Mouse (Mus musculus) MEL (cell line): ENCODE data around the gene Vac14. TPM values are rescaled to one million over a fixed set of nuclear protein-coding genes. Genes with fewer than 3 reads are reported as not detected.

Experiments used
- DNase-seq: peaks from one replicate; pipeline ENCODE4 v3.0.0; 2011; ENCODE audit warnings: low read depth, low spot score
- H3K27ac ChIP-seq: 2 replicates; pipeline ENCODE4 v1.5.1; 2012; ENCODE audit warnings: low read depth, mild to moderate bottlenecking, control low read depth, low read length, moderate library complexity; ENCODE audit not compliant: control insufficient read depth
- H3K27me3 ChIP-seq, 2 experiments: fragments of 150-350 bp in 1 of 2; sonication (generic) in 1 of 2; 2 replicates each; pipeline ENCODE4 v1.6.1; 2012; ENCODE audit warnings: low read length in 2 of 2, mild to moderate bottlenecking in 2 of 2, improper control_type of control experiment in 1 of 2, moderate library complexity in 1 of 2; ENCODE audit not compliant: insufficient read depth in 2 of 2, control insufficient read depth in 1 of 2
- H3K36me3 ChIP-seq, 2 experiments: 2 replicates each; pipeline ENCODE4 v1.6.1; 2012 to 2014; ENCODE audit warnings: low read length in 2 of 2, improper control_type of control experiment in 1 of 2, inconsistent platforms in 1 of 2, mild to moderate bottlenecking in 1 of 2; ENCODE audit not compliant: insufficient read depth in 2 of 2, control insufficient read depth in 1 of 2
- H3K4me1 ChIP-seq, 2 experiments: fragments of 150-350 bp in 1 of 2; sonication (generic) in 1 of 2; 2 replicates each; pipeline ENCODE4 v1.6.1; 2012; ENCODE audit warnings: low read length in 2 of 2, improper control_type of control experiment in 1 of 2, mild to moderate bottlenecking in 1 of 2; ENCODE audit not compliant: insufficient read depth in 2 of 2, control insufficient read depth in 1 of 2
- H3K4me3 ChIP-seq, 2 experiments: fragments of 150-350 bp in 1 of 2; sonication (generic) in 1 of 2; 2 replicates each; pipeline ENCODE4 v1.5.1; 2012; ENCODE audit warnings: low read depth in 2 of 2, low read length in 2 of 2, mild to moderate bottlenecking in 2 of 2, moderate library complexity in 2 of 2, control low read depth in 1 of 2, improper control_type of control experiment in 1 of 2; ENCODE audit not compliant: control insufficient read depth in 1 of 2, insufficient read depth in 1 of 2
- H3K79me2 ChIP-seq: 2 replicates; pipeline ENCODE4 v1.6.1; 2012; ENCODE audit warnings: mild to moderate bottlenecking, low read length, moderate library complexity; ENCODE audit not compliant: control insufficient read depth, poor library complexity, insufficient read depth
- H3K9ac ChIP-seq: 2 replicates; pipeline ENCODE4 v1.6.1; 2012; ENCODE audit warnings: low read depth, mild to moderate bottlenecking, control low read depth, low read length, moderate library complexity; ENCODE audit not compliant: control insufficient read depth, poor library complexity, severe bottlenecking
- H3K9me3 ChIP-seq: fragments of 150-350 bp; sonication (generic); replicated peaks from 2 replicates; pipeline ENCODE4 v1.6.1; 2012; ENCODE audit warnings: mild to moderate bottlenecking, low read length, improper control_type of control experiment, moderate library complexity; ENCODE audit not compliant: insufficient read depth
- CHD1 ChIP-seq: IDR thresholded peaks from 2 replicates; pipeline ENCODE4 v1.6.1; 2012; ENCODE audit warnings: low read depth, mild to moderate bottlenecking, inconsistent platforms, low read length, improper control_type of control experiment
- CHD2 ChIP-seq: IDR thresholded peaks from 2 replicates; pipeline ENCODE4 v1.6.1; 2011; ENCODE audit warnings: low read length, improper control_type of control experiment
- EP300 ChIP-seq, 2 experiments: IDR thresholded peaks; 2 replicates each; pipeline ENCODE4 v1.6.1; 2011; ENCODE audit warnings: improper control_type of control experiment in 2 of 2, low read length in 2 of 2, low read depth in 1 of 2, mild to moderate bottlenecking in 1 of 2
- ETS1 ChIP-seq: IDR thresholded peaks from 2 replicates; pipeline ENCODE4 v1.6.1; 2012; ENCODE audit warnings: low read depth, mild to moderate bottlenecking, inconsistent platforms, low read length, improper control_type of control experiment, moderate library complexity
- MAFK ChIP-seq: IDR thresholded peaks from 2 replicates; pipeline ENCODE4 v1.6.1; 2011; ENCODE audit warnings: low read depth, mild to moderate bottlenecking, low read length, improper control_type of control experiment, borderline replicate concordance
- MYB ChIP-seq: IDR thresholded peaks from 2 replicates; pipeline ENCODE4 v1.6.1; 2011; ENCODE audit warnings: mild to moderate bottlenecking, low read depth, low read length, improper control_type of control experiment
- NELFE ChIP-seq: IDR thresholded peaks from 2 replicates; pipeline ENCODE4 v1.6.1; 2011; ENCODE audit warnings: low read depth, low read length, improper control_type of control experiment
- POLR2A ChIP-seq, 2 experiments: IDR thresholded peaks; 2 replicates each; pipeline ENCODE4 v1.6.1; 2011 to 2012; ENCODE audit warnings: low read length in 2 of 2, mild to moderate bottlenecking in 2 of 2, control low read depth in 1 of 2, improper control_type of control experiment in 1 of 2, low read depth in 1 of 2, moderate library complexity in 1 of 2; ENCODE audit not compliant: control insufficient read depth in 1 of 2, insufficient read depth in 1 of 2, poor library complexity in 1 of 2
- POLR2AphosphoS2 ChIP-seq: IDR thresholded peaks from 2 replicates; pipeline ENCODE4 v1.6.1; 2011; ENCODE audit warnings: low read length, improper control_type of control experiment
- SIN3A ChIP-seq: IDR thresholded peaks from 2 replicates; pipeline ENCODE4 v1.6.1; 2012; ENCODE audit warnings: low read length, improper control_type of control experiment, inconsistent platforms
- TAL1 ChIP-seq: IDR thresholded peaks from 2 replicates; pipeline ENCODE4 v1.6.1; 2012; ENCODE audit warnings: mild to moderate bottlenecking, inconsistent platforms, low read length, moderate library complexity, mixed read lengths
- TBP ChIP-seq: IDR thresholded peaks from 2 replicates; pipeline ENCODE4 v1.8.0; 2011; ENCODE audit warnings: low read depth, low read length, improper control_type of control experiment
- UBTF ChIP-seq: IDR thresholded peaks from 2 replicates; pipeline ENCODE4 v1.6.1; 2012; ENCODE audit warnings: low read depth, mild to moderate bottlenecking, inconsistent platforms, low read length, improper control_type of control experiment, moderate library complexity, borderline replicate concordance; ENCODE audit not compliant: insufficient read depth
- ZKSCAN1 ChIP-seq: IDR thresholded peaks from 2 replicates; pipeline ENCODE4 v1.6.1; 2012; ENCODE audit warnings: low read depth, mild to moderate bottlenecking, inconsistent platforms, low read length, improper control_type of control experiment, moderate library complexity
- polyA plus RNA-seq, 2 experiments: library from polyadenylated mRNA; stranded (reverse) in 1 of 2; unstranded in 1 of 2; fragments of >175 nt in 1 of 2; fragments of >200 nt in 1 of 2; gene quantifications; 2 replicates each; pipeline versions ENCODE4 v1.2.1 to v1.2.4; 2012; ENCODE audit warnings: low replicate concordance in 2 of 2, low read depth in 1 of 2; ENCODE audit not compliant: insufficient read length in 2 of 2, insufficient read depth in 1 of 2, missing spikeins in 1 of 2
- total RNA-seq: library from RNA; depleted of rRNA; stranded (reverse); fragments of 300-350 nt; gene quantifications from 2 replicates; pipeline ENCODE4 v1.2.3, GENCODE M21; 2012

Gene Vac14
- total and polyA plus RNA-seq, 3 experiments = 31.7 to 86.0 TPM; not detected in 1

DNA sequence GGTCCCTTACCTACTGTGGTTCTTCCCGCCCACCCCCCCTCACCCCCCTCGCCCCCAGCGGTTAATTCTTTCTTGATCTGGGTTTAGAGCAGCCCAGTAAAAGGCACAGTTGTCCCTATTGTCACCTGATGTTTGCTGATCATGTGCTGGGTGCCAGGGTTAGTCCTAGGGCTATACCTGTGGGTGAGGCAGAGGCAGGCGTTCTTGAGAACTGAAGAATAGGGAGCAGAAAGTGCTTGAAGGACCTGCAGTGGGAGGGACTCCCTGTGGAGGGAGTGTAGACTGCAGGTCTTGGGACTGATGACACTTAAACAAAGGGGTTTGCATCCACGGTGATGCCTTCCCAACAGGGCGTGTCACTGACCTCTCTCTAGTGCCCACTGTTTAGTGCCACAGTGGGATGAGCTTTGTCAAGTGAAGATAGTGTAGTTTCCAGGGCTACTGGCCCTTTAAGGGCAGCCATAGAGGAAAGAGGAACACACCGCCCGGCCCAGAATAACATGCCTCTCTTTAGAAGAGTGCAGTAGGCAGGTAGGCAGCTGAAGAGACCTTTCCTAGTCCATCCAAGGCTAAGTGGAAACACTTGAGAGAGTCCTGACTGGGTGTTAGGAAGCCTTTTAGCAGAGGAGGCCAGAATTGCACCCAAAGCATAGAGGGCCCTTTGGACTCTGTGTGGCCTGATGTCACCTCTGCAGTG, 51.7 kb downstream of the Vac14 start:
- Histone ChIP-seq H3K4me3 (no peak overlapping the region), H3K9ac (no peak overlapping the region), H3K9me3 (no peaks in the 10 kb centered on the region), H3K36me3 (peaks cover 4 to 11% of the 10 kb centered on the region in 2 experiments), H3K4me1 (peaks cover 0 to 3% of the 10 kb centered on the region in 2 experiments; a peak in 2 of 4 replicates), H3K79me2 (no peaks in the 10 kb centered on the region), H3K27ac (no peak overlapping the region), H3K27me3 (no peaks in the 10 kb centered on the region)
- DNase-seq = peak; percentile 24
- TF ChIP-seq UBTF = no peak
- no peak for TF ChIP-seq MYB

DNA sequence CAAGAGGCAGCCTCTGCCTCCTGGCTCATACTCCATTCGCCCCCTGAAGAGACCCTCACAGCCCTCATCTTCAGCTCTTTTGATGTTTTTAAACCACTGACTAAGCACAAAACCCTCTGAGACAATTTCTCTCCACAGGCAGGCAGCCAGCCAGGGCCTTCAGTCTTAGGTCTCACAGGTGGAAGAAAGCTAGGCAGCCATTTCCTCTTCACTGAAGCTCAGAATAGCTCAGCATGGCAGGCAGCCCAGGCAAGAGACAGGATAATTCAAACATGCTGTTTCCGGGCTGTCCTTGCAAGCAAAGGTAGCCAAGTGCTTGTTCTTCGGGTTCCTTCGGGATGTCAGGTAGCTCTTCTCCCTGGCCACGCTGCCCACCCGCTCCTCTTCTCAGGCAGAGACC, 52.9 kb downstream of the Vac14 start:
- Histone ChIP-seq H3K4me1 (peaks cover 0 to 3% of the 10 kb centered on the region in 2 experiments; a peak in 2 of 4 replicates), H3K36me3 (peaks cover 4 to 11% of the 10 kb centered on the region in 2 experiments)

DNA sequence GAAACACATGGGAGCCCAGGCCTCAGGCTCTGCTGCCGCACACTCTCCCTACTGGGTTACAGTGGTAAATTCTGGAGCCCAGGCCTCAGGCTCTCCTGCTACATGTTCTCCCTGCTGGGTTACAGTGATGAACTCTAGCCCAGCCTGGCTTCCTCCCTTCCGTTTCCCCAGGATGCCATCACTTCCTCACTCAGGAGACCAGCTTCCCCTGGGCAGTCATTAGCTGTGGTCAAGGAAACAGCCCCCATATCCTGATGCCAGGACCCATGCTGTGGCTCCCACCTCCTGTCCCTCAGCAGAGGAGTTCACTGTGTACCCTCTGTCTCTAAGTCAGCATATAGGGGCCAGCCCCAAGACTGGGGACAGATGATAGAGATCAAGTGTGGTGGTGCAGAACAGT, 53.7 kb downstream of the Vac14 start:
- Histone ChIP-seq H3K36me3 (peaks cover 4 to 11% of the 10 kb centered on the region in 2 experiments), H3K9me3 (no peaks in the 10 kb centered on the region), H3K9ac (no peak overlapping the region), H3K27ac (no peak overlapping the region), H3K79me2 (no peaks in the 10 kb centered on the region), H3K27me3 (no peaks in the 10 kb centered on the region), H3K4me1 (peaks cover 0 to 3% of the 10 kb centered on the region in 2 experiments; a peak in 2 of 4 replicates), H3K4me3 (no peak overlapping the region)
- no peak for TF ChIP-seq SIN3A
- no peak for TF ChIP-seq POLR2AphosphoS2
- TF ChIP-seq TAL1 = no peak
- no peak for TF ChIP-seq CHD2
- no peak for TF ChIP-seq ZKSCAN1
- no peak for TF ChIP-seq TBP
- TF ChIP-seq ETS1 = no peak
- TF ChIP-seq CHD1 = no peak
- no peak for TF ChIP-seq MAFK
- no peak for TF ChIP-seq EP300 (IDR thresholded peaks at IDR 0.05; ENCODE audit: low read depth in 1 of 2, low read length in 2 of 2)
- DNase-seq = no peak

More for the DNA sequence above, 52.9 kb downstream of the Vac14 start:
- H3K4me3 ChIP-seq = no peak overlapping the region
- H3K79me2 ChIP-seq = no peaks in the 10 kb centered on the region
- no peak overlapping the region for H3K27ac ChIP-seq
- no peak overlapping the region for H3K9ac ChIP-seq
- DNase-seq = no peak
- H3K27me3 ChIP-seq = no peaks in the 10 kb centered on the region
- TF ChIP-seq NELFE (no peak), POLR2A (IDR thresholded peaks at IDR 0.05; ENCODE audit: control insufficient read depth in 1 of 2, insufficient read depth in 1 of 2, low read depth in 1 of 2, low read length in 2 of 2, poor library complexity in 1 of 2) (0 out of 4 replicates have a peak, but pooled peaks of 1 of the 2 experiments have one; percentile 19)
- H3K9me3 ChIP-seq = no peaks in the 10 kb centered on the region
